Mouse (Mus musculus): ENCODE measurements around the gene Il6. TPM values are rescaled to one million over a fixed set of nuclear protein-coding genes. Genes with fewer than 3 reads are reported as not detected.
A peak's percentile ranks its signal among the peaks of the same experiment; 100 is the strongest.
"Not testable (repeated sequence)": the region's sequence is repeated elsewhere in the genome, so short reads cannot be mapped to it uniquely, and the experiment has no call there.

Il6 gene
- total RNA-seq (2021) = not detected
- long read RNA-seq, experiment 1 = 0 reads
- long read RNA-seq, experiment 2 = 0 reads

DNA sequence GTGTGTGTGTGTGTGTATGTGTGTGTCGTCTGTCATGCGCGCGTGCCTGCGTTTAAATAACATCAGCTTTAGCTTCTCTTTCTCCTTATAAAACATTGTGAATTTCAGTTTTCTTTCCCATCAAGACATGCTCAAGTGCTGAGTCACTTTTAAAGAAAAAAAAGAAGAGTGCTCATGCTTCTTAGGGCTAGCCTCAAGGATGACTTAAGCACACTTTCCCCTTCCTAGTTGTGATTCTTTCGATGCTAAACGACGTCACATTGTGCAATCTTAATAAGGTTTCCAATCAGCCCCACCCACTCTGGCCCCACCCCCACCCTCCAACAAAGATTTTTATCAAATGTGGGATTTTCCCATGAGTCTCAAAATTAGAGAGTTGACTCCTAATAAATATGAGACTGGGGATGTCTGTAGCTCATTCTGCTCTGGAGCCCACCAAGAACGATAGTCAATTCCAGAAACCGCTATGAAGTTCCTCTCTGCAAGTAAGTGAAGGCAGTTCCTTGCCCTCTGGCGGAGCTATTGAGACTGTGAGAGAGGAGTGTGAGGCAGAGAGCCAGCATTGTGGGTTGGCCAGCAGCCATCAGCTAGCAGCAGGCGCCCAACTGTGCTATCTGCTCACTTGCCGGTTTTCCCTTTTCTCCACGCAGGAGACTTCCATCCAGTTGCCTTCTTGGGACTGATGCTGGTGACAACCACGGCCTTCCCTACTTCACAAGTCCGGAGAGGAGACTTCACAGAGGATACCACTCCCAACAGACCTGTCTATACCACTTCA is at the start of gene Il6:
Gene Il6 (plus strand): TSS at position 389 of the 778 bp plus-strand sequence.
- peak; percentile 88 for DNase-seq

DNA sequence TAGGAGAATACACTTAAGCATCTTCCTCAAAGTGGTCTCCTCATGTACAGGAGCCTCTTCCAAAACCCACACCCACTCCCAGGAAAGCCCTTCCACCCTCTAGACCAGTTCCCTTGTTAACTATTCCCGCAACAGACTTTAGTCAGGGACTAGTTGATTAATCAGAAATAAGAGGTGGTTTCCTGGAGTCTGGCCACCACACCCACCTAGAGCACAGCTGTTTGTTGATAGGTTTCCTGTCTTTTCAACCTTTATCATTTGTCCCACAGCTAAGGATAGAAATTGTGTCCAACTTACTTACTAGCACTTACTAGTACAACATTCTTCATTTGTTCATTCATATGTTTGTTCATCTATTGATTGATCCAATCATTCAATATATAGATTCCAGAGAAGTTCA is 49.4 kb upstream of the Il6 start:
- DNase-seq = no peak

DNA sequence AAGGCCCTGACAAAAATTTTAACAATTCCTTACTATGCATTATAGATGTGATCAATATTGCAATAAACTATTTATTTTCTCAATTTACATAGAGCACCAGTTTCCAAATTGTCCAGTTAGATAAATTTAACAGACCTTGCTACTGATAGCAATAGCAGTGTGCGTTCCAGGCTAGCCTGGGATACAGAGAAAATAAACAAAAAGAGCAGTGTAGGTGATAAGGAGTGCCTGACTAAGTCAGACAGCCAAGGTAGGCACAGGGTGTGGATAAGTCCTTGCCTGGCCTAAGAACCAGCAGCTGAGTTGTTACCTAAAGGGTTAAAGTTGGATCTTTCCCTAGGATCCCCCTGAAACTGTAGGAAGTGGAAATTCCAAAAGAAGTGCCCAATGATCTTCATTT is 42.7 kb upstream of the Il6 start:
- DNase-seq = no peak

DNA sequence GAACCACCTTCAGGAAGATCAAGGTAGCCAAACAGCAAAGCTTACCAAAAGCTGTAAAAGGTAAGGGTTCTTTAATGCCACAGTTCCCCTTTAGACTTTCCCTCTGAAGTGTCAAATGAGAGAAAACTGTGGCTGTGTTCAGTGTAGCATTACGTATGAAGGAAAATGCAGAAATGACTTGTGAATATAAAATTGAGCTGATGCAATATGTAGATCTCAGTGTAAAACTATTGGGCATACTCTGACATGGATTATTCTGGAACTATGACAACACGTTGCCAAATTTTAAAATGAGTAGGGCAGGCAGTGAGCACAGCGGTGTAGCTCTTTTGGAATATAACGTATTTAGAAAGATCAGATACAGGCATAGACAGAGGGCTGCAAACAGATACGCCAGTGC is 40.1 kb upstream of the Il6 start:
- DNase-seq = no peak

DNA sequence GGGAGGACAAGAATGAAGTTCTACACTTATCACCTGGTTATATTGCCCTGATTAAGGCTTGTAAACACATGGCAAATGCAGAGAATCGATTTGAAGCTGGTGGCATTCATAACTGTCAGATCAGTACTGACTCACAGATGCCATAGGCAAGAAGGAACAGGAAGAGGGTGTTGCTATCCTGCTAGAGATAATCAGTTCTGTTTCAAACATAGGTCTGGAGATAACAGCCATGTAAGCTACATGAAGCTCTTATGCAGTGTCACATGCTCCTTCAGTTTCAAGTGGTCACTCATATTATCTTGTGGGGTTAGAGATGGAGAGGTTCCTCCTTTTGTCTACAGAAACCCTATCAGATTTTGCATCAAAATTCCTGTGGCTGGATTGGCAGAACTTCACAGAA is 39.4 kb upstream of the Il6 start:
- no peak for DNase-seq

DNA sequence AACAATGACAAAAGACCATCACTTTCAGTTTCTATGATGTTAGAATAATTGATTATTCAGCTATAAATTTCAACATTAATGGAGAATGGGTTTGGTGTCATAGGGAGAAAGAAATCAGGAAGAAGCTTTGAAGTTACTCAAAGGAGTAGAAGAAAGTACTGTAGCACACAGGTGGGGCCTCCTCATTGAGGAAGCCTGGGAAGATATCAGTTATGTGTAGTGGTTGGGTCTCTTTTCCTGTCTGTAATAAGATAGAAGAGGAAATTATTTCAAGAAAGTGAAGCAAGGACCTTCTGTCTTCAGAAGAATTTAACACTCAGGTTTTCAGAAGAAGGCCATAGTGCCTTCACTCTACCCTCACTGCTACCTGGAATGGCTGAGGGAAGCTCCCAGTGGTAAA is 38.8 kb upstream of the Il6 start:
- no peak for DNase-seq

DNA sequence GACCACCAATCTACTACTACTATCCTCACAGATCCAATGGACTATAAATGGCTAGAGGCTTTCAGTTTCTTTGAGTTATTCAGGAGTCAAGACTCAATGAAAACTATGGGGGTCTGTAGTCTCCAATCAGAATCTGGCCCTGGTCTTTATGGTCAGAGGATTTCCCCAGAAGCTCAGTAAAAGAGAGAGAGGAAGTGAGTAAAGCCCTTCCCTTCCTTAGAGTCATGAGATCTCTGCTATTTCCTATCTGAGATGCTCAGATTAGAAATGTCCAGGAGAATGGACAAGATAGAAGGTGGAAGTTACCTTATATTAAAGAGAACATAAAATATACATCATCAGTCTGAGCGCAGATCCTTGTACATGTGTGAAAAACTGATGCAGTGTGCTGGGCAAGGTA is 19.3 kb upstream of the Il6 start:
- DNase-seq = no peak

DNA sequence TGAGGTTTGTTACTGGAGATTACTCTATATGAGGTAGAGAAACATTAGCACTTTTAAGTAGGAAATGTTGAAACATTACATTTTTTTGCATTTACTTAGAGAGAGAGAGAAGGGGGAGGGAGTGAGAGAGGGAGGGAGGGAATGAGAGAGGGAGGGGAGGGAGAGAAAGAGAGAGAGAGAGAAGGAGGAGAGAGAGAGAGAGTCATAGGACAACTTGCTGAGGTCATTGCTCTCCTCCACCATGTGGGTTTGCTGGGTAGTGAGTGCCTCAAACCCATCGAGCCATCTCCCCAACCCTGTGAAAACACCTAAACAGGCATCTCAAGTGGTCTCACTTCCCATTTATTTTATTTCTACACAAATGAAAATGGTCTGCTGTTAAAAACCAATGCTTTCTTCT is 18.6 kb upstream of the Il6 start:
- no peak for DNase-seq

DNA sequence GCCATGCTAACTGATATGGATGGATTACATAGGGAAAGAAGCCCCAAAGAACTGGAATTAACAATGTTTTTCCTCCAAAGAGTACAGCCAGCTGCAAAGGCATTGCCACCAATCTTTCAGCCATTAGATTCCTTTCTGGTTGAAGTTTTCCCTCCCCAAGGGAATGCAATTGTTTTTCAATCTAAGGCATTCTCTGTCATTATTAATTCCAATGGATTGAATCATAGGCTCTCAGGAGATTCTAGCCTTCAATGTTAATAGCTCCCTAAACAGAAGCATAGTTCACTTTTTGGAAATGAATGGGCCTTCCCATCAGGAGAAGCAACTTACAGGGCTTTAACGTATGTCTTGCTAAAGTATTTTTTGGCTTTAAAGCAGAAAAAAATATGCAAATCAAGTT is 15.6 kb upstream of the Il6 start:
- no peak for DNase-seq

DNA sequence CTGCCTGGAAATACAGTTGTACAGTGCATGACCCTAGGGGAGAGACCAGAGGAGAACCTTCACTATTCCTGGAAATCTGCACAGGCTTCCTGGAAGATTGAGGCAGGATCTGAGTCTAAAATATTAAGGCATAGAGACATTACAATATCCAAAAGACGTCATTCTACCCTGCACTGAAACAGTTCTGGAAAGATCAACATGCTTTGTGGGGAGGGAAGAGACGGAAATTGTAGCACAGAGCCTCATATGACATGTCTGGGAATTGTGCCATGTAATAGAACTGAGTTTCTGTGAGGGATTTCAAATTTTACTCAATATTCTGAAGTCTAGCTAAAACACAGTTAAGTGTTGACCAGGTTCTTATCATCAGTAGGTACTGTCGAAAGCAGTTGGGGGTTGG is 12.0 kb upstream of the Il6 start:
- no peak for DNase-seq

DNA sequence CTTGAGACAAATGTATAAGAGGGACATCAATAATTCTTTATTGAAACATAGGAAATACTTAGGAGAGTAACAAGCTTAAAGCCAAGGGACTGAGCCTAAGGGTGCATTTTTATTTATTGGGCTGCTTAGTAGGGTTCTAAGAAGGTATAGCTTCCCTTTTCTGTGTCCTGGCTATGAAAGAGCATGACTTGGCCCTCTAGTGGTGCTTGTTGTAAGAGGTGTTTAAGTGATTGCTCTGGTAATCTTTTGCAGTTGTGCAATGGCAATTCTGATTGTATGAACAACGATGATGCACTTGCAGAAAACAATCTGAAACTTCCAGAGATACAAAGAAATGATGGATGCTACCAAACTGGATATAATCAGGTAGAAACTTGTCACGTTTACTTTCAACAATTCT is 1.7 kb downstream of the Il6 start:
- no peak for DNase-seq

DNA sequence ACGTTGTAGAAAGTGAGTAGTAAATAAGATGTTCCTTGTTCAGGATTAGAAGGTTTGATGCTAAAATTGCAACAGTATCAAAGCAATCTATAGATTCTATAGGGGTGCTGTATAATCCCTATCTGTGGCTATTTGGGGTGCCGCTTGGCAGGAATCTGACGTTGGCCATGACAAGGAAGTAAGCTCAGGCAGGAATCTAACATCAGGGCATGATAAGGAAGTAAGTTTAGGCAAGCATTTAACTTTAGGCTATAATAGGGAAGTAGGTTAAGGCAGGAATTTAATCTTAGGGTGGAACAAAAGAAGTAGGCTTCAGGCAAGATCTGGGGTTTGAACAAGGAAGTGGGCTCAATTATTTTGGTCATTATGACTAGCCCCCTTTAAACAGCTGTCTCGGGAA is 22.9 kb downstream of the Il6 start:
- DNase-seq = not testable (repeated sequence)

DNA sequence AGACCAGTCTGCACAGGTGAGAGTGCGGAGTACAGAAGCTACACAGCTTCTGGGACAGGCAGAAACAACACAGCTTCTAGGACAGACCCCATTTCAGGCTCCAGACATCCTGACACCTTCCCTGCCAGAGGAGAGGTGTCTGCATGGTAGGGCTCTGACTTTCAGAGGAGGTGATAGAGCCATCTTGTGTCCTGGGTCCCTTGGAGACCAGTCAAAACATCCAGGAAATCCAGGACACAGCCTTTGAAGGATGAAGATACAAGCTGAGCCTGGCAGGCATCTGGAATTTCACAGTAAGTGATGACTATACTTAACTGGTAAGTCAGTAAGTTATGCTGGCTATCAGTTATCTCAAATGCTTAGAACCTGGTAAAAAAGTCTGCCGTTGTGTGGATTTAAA is 24.2 kb downstream of the Il6 start:
- not testable (repeated sequence) for DNase-seq

DNA sequence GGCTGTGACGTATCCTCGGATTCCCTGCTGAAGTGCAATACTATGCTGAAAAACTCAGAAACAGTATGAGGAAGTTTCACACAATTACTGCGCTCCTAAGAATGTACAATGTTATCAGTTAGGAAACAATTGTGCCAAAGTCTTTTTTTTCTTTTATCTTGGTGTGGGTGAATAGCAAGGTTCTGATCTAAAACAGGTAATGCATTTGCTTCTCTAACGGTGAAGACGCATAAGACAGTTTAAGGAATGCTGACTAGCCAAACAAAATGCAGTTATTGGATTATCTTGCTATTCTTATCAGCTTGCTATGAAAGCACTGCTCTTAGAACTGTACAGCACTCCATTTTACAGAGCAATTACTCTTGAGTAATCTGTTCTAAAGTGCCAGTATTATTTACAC is 26.4 kb downstream of the Il6 start:
- DNase-seq = not testable (repeated sequence)

DNA sequence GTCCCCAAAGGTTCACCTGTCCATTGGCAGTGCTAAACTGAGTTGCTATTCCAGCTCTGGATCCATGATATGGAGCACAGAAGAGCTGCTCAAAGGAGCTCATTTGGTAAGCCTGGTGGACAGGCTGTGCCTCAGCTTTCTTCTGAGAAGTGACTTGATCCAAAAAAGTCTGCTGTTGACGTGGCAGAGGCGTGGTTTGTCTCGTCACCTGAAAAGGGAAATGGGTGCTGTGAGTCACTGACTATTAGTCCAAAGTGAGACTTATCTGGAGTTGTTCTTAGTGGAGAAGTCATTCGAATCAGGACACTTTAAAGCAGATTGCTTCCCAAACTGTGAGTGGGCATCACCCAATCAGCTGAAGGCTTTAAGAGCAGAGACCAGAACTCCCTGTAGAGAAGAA is 26.9 kb downstream of the Il6 start:
- DNase-seq = not testable (repeated sequence)

DNA sequence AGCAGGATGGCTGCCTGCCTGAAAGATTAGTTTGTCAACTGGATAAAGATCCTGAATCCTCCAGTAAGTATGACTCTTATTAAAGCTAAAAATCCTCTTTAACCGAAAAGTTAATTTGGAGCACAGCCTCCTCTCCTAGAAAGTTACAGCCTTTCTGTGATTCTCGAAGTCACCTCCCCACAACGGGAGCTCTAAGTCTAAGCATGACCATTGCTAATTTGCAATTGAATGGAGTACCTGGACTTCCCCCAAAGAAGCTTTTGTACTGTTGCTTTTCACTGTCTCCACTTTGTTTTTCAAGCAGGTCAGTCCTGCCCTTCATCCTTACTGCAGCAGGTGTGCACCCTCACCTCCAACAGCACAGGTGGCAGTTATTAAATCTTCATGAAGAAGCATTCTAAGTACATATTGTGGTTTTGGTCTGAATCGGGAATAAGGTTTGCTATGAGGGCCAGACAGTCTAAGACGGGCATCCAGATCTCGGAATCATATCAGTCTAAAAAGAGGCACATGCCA is 45.4 kb downstream of the Il6 start:
- no peak for DNase-seq

DNA sequence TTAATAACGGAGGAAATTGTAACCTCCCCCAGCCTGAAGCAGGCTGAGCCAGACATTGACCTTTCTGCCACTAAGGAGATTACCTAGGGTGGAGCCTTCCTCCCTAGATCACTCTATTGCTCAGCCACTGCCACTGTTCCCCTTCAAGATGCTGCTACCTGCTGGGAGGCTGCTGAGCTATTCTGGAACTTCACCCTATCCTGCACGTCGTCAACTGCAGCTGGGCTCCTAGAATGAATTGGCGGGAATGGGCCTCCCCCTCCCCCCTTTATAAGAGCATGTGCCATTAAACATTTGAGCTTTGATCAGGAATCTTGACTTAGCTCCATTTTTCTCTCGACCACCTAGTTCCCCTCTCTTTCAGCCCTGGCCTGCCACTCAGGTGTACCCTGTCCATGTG is 46.7 kb downstream of the Il6 start:
- not testable (repeated sequence) for DNase-seq

DNA sequence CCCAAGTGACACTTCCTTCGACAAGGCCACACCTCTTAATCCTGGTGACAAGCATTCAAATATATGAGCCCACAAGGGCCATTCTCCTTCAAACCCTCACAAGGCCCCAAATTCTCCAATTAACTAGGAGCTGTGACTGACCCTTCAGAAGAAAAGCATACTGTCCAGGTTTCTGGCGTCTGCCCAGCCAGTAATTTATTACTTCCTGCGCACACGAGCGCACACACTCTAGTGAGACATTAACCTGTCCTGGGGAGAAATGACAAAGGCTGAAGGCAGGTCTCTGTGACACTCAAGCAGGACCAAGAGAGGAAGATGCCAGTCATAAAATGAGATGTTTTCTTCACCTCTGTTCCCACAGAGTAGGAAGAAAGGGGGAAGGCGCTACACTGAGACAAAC is 54.8 kb downstream of the Il6 start:
- no peak for DNase-seq

Other genes with a start within 250 kb of the Il6 start
- gene Tyms, start 60.5 kb downstream of the Il6 start, total RNA-seq (2021) = 1 to 10 TPM; 1.8 to 5.1 TPM
- not detected for gene Garem2, start 92.0 kb downstream of the Il6 start, total RNA-seq (2021)
- gene 3110082J24Rik, start 93.0 kb downstream of the Il6 start, total RNA-seq (2021) = not detected
- gene Hadha, start 142.0 kb downstream of the Il6 start, total RNA-seq (2021) = 100 to 1,000 TPM; 270 to 342 TPM
- gene Hadhb, start 142.1 kb downstream of the Il6 start, total RNA-seq (2021) = 100 to 1,000 TPM; 301 to 366 TPM
- gene Adgrf3, start 192.6 kb downstream of the Il6 start, total RNA-seq (2021) = not detected
- gene Selenoi, start 219.5 kb downstream of the Il6 start, total RNA-seq (2021) = 10 to 100 TPM; 10.3 to 13.0 TPM

Measured in gastrocnemius, postnatal 25 days (tissue).